Mouse (Mus musculus): ENCODE measurements around the gene Tmem132b.
"Not testable (repeated sequence)": the region's sequence is repeated elsewhere in the genome, so short reads cannot be mapped to it uniquely, and the experiment has no call there.

Tmem132b gene

GRCm38 (mm10) chr5:125531634-125532033 lies at the start of gene Tmem132b:
Tmem132b (plus strand) TSS chr5:125531774.
- in situ Hi-C loops (cut with MboI; ENCODE audit: low pct_unique_long_range_greater_than_20kb in 1 of 2, low sequenced_read_pairs in 2 of 2, unreplicated experiment in 1 of 2), result no loop called here

DNA sequence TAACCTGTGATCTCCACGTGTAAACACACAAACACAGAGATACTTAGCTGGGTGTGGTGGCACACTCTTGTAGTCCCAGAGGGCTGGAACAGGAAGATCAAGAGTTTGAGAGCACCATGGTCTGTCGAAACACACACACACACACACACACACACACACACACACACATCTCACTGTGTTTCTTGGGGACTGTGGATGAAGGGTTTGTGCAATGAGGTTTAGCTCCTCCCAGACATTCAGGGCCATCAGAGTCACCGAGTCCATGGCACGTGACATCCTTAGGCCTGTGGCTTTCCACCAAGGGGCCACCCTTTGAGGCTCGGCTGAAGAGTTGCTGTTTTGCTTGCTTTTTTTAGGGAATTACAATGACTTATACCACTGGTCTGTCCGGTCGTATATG lies 49.1 kb upstream of the Tmem132b start:
- in situ Hi-C loops (cut with MboI; ENCODE audit: low pct_unique_long_range_greater_than_20kb in 1 of 2, low sequenced_read_pairs in 2 of 2, unreplicated experiment in 1 of 2), result no loop called here

DNA sequence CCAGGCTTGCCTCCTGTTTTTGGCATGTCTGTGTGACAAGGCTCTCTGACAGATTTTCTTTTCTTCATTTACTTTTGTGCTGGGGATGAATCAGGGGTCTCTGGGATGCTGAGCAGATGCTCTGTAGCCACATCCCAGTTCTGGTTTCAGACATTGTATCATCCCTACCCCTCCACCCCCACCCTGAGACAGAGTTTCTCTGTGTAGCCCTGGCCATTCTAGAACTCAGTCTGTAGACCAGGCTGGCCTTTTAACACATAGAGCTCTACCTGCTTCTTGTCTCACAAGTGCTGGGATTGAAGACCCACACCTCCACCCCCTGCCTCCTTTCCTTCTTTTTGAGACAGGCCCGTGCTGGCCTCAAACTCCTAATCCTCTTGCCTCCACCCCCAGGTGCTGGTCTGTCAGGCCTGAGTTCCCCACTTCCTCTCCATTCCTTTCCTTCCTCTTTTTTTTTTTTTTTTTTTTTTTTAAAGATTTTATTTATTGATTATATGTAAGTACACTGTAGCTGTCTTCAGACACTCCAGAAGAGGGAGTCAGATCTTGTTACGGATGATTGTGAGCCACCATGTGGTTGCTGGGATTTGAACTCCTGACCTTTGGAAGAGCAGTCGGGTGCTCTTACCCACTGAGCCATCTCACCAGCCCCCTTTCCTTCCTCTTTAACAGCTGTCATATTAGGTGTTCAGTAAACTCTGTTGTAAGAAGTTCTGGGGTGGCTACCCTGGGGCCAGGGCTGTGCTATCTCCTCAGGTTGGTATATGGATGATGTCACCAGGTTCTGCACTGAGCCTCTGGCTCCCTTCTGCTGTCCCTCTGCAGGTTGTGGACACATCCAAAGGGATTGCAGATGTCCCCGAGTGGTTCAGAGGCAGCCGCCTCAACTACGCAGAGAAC lies 47.6 kb upstream of the Tmem132b start:
- in situ Hi-C loops (cut with MboI; ENCODE audit: low pct_unique_long_range_greater_than_20kb in 1 of 2, low sequenced_read_pairs in 2 of 2, unreplicated experiment in 1 of 2), result no loop called here

- in situ Hi-C loops (cut with MboI; ENCODE audit: low pct_unique_long_range_greater_than_20kb in 1 of 2, low sequenced_read_pairs in 2 of 2, unreplicated experiment in 1 of 2), result no loop called here
Measured at GRCm38 (mm10) chr5:125485031-125485778, 46.4 kb upstream of the Tmem132b start.

DNA sequence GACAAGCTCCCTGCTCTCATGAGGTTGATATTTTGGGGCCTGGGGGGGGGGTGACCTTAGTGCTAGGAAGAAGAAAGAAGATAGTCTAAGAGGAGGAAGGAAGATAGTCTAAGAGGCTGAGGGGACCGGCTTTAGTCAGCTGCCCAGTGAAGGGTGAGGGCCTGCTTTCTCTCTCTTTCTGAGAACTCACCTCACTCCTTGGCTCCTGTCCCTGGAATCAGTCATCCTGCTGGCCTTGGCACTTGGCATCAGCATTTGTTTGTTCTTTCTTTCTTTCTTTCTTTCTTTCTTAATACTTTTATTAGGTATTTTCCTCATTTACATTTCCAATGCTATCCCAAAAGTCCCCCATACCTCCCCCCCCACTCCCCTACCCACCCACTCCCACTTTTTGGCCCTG lies 45.5 kb upstream of the Tmem132b start:
- in situ Hi-C loops (cut with MboI; ENCODE audit: low pct_unique_long_range_greater_than_20kb in 1 of 2, low sequenced_read_pairs in 2 of 2, unreplicated experiment in 1 of 2), result no loop called here

GRCm38 (mm10) chr5:125487375-125488115 lies 44.0 kb upstream of the Tmem132b start:
- in situ Hi-C loops (cut with MboI; ENCODE audit: low pct_unique_long_range_greater_than_20kb in 1 of 2, low sequenced_read_pairs in 2 of 2, unreplicated experiment in 1 of 2), result no loop called here

- in situ Hi-C loops (cut with MboI; ENCODE audit: low pct_unique_long_range_greater_than_20kb in 1 of 2, low sequenced_read_pairs in 2 of 2, unreplicated experiment in 1 of 2), result no loop called here
Measured at GRCm38 (mm10) chr5:125488116-125488455, 43.5 kb upstream of the Tmem132b start.

DNA sequence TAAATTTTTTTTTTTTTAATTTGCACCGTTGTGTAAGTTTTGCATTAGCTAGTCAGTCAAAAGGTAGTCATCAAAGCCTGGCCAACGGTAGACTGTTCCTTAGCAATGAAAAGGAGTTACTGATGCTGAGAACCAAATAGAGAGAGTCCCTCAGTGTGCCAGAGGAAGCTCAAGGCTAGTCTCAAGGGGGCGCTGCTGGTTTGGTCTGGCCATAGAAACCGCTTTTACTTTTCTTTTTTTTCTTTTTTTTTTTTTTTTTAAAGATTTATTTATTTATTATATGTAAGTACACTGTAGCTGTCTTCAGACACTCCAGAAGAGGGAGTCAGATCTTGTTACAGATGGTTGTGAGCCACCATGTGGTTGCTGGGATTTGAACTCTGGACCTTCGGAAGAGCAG lies 42.6 kb upstream of the Tmem132b start:
- in situ Hi-C loops (cut with MboI; ENCODE audit: low pct_unique_long_range_greater_than_20kb in 1 of 2, low sequenced_read_pairs in 2 of 2, unreplicated experiment in 1 of 2), result not testable (repeated sequence)

DNA sequence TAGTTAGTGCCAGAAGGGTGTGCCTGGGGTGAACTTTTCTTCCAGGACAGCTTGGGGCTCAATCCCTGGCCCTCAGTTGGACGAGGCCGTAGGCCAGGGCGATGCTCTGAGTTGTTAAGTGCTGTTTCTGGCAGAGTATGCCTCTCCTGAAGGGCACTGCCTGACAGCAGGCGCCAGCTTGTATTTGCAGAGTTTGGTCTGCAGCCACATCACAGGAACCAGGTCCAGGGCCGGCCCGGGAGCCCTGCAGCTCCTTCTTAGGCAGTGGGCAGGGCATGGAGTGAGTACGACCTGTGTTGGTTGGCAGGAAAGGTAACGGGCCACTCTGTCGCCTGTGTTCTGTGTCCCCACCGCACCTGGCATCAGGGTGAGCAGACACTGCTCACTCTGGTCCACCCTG lies 40.5 kb upstream of the Tmem132b start:
- in situ Hi-C loops (cut with MboI; ENCODE audit: low pct_unique_long_range_greater_than_20kb in 1 of 2, low sequenced_read_pairs in 2 of 2, unreplicated experiment in 1 of 2), result no loop called here

- in situ Hi-C loops (cut with MboI; ENCODE audit: low pct_unique_long_range_greater_than_20kb in 1 of 2, low sequenced_read_pairs in 2 of 2, unreplicated experiment in 1 of 2), result no loop called here
Measured at GRCm38 (mm10) chr5:125492379-125493092, 39.0 kb upstream of the Tmem132b start.

DNA sequence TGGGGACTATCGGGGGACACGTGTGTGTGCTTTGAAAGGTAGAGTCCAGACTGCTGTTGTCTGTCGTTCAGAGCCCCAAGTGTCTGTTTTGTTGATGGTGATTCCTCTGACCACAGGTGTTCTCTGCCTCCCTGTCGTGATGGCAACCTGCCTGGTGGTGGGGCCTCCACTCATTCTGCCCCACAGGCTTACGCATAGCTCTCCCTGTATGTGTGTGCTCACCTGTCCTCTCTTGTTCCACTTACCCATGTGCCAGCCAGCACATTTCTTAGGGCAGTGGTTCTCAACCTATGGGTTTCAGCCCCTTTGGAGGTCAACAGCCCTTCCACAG lies 38.5 kb upstream of the Tmem132b start:
- in situ Hi-C loops (cut with MboI; ENCODE audit: low pct_unique_long_range_greater_than_20kb in 1 of 2, low sequenced_read_pairs in 2 of 2, unreplicated experiment in 1 of 2), result no loop called here

GRCm38 (mm10) chr5:125495655-125496054 lies 35.9 kb upstream of the Tmem132b start:
- in situ Hi-C loops (cut with MboI; ENCODE audit: low pct_unique_long_range_greater_than_20kb in 1 of 2, low sequenced_read_pairs in 2 of 2, unreplicated experiment in 1 of 2), result no loop called here

DNA sequence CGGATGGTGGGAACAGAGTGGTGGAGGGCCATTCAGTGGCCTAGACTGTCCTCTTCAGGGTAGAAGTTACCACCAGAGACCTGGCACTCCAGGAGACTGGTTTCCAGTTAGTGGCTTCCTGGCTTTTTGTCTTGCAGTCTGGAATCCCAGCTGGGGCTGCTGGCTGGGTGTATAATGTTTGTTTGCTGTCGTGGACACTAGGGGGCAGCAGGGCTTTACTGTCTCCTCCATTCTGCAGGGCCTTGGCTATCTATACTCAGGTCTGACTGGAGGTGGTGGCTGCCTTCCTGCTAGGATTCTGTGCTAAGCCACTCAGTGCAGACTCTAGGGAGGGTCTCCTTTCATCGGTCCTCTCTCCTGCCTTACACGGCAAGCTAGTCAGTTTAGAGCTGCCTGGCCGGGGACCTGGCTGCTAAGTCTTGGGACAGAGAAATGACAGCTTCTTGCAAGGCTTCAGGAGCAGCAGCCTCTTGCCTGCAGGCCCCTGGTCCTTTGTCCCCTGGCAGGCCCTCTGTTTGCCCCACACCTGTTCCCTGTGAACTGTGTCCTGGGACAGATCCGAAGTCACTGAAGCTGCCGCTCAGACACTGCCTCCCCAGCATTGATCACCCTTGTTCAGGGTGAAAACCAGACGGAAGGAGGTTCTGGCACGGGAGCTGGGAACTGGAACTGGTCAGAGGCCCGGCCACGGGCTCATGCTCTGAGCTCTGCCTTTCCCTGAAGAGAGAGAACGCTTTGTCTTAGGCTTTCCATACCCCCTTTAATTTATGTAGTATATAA lies 33.6 kb upstream of the Tmem132b start:
- in situ Hi-C loops (cut with MboI; ENCODE audit: low pct_unique_long_range_greater_than_20kb in 1 of 2, low sequenced_read_pairs in 2 of 2, unreplicated experiment in 1 of 2), result no loop called here

DNA sequence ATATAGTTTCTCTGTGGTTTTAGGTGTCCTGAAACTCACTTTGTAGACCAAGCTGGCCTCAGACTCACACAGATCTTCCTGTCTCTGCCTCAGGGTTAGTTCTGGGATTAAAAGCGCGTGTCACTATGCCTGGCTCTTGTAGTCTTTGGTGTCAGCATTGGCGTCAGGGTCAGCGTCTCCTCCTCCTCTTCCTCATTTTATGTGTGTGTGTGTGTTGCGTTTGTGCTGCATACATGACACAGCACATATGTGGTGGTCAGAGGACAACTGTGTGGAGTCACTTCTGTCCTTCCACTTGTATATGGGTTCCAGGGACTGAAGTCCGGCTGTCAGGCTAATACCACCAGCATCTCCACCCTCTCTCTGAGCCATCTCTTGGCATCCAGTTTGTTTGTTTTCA lies 30.1 kb upstream of the Tmem132b start:
- in situ Hi-C loops (cut with MboI; ENCODE audit: low pct_unique_long_range_greater_than_20kb in 1 of 2, low sequenced_read_pairs in 2 of 2, unreplicated experiment in 1 of 2), result no loop called here

DNA sequence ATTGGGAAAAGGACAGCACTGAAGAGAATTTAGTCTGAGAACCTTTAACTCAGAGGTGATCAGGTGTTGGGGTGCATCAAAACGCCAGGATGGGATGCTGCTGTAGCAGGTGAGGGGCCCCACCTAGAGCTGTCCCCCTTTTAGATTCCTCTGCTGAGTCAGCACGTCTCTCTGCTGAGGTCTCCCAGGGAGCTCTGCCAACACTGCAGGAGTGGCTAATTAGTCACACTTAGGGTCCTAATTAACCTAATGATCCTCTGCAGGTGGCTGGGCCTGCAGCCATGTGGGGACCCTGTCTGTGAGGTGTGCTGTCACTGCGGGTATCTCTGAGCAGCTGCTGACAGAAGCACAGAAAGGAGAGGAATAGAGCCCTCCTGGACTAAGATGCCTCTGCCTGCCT lies 29.4 kb upstream of the Tmem132b start:
- in situ Hi-C loops (cut with MboI; ENCODE audit: low pct_unique_long_range_greater_than_20kb in 1 of 2, low sequenced_read_pairs in 2 of 2, unreplicated experiment in 1 of 2), result no loop called here

GRCm38 (mm10) chr5:125503628-125504027 lies 27.9 kb upstream of the Tmem132b start:
- in situ Hi-C loops (cut with MboI; ENCODE audit: low pct_unique_long_range_greater_than_20kb in 1 of 2, low sequenced_read_pairs in 2 of 2, unreplicated experiment in 1 of 2), result no loop called here

DNA sequence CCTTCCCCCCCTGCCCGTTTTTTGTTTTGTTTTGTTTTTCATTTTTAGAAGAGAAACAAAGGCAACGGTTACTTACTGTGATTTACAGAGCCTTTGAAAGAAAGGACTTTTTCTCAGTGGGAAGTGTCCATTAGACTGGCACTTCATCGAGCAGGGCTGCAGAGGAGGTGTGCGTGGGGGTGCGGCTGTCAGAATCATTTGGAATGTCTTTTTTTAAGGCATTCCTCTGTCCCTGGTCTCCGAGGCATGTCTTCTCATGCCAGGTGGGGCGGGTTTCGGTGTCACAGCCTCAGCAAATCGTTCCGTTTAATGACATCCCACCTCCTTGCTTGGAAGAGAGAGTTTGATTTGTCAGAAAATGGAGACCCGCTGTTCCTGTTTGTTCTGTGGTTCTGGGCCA lies 26.9 kb upstream of the Tmem132b start:
- in situ Hi-C loops (cut with MboI; ENCODE audit: low pct_unique_long_range_greater_than_20kb in 1 of 2, low sequenced_read_pairs in 2 of 2, unreplicated experiment in 1 of 2), result no loop called here

- in situ Hi-C loops (cut with MboI; ENCODE audit: low pct_unique_long_range_greater_than_20kb in 1 of 2, low sequenced_read_pairs in 2 of 2, unreplicated experiment in 1 of 2), result no loop called here
Measured at GRCm38 (mm10) chr5:125505968-125506367, 25.6 kb upstream of the Tmem132b start.

Data from mouse embryonic stem cell (cell line).